Mouse (Mus musculus): ENCODE measurements at regions not wholly inside any gene's neighbourhood (a gene's known extent, or its start where the extent isn't known, plus 50 kb on each side); places are given as distances from the start of the nearest gene placed in this dataset.
A peak's percentile ranks its signal among the peaks of the same experiment; 100 is the strongest.

DNA sequence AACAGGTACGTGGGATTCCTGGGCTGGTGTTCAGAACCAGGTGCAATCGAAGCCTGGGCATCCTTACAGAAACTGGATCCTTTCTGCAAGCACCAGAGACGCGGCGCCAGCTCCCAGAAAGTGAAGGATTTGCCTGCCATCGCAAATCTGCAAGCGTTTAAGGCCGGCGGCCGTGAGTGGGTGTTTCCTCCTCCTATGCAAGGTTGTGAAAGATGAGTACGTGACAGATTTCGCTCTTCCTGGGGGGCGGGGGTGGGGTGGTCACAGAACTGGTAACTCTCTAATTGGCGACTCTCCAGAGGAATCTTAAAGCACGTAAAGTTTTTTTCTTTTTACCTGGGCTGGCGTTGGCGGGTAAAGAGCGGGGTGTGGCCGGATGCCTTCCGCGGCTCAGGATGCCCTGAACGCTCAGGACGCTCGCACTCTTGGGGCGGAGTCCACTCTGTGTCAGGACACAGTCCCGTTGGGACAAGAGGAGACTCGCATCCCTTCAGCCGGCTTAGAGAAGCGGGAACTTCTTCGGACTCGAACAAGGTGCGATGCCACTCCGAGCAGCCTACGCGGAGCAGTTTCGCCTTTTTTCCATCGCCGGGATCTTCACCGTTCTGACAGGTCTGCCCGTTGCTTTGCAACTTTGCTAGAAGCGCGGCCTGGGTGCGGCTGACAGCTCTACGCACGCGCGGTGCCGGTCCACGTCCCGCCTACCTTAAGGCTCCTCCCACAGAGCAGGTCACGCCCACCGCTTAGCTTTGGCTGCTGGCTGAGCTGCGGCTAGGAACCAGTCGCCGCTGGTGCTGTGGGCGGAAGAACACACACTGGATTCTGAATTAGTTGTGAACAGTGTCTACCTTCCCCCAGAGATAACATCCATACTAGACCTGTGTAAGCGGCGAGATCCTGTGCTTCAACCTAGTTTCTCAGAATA is 141.4 kb upstream of the Ccdc54 start:
- Histone ChIP-seq H3K36me3 (ENCODE audit: control insufficient read depth, insufficient read depth, low read length) (no peaks in the 10 kb centered on the region), H3K27me3 (replicated peaks; ENCODE audit: control insufficient read depth, insufficient read depth, low read length) (no peaks in the 10 kb centered on the region), H3K9me3 (replicated peaks; ENCODE audit: control insufficient read depth, low read length) (no peaks in the 10 kb centered on the region), H3K9ac (ENCODE audit: low read length) (peak overlapping the region; percentile 61), H3K4me1 (ENCODE audit: control insufficient read depth, insufficient read depth, low read length) (peaks cover 4% of the 10 kb centered on the region; the same call in 1 of the 2 replicates), H3K4me2 (ENCODE audit: low read length) (peak overlapping the region; percentile 95), H3K27ac (ENCODE audit: low read depth, low read length) (peak overlapping the region; percentile 21; the same call in 1 of the 2 replicates), H3K4me3 (ENCODE audit: low read depth, low read length) (peak overlapping the region; percentile 55)
- WGBS, result under 1% methylated on average over 58 of the region's 58 CpGs
- DNase-seq (ENCODE audit: low spot score) (peak; percentile 95), ATAC-seq (peak; percentile 96)

DNA sequence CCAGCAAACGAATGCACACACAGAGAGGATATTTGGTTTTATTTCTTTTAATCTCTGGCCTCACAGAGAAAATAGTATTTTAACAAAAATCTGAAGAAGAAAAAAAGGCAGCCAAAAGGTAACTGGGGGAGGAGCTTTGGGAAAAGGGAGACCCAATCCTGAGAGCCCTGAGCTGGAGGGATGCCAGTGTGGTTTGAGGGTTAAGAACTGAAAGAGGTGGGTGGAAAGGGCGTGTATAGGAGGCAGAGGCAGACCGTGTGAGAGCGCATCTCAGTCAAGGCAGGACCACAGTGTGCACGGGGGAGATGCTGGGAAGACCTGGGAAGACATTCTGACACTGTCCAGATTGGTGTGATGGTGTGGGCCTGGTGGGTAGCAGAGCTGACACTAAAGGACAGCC is 138.4 kb upstream of the Ccdc54 start:
- Histone ChIP-seq H3K27ac (ENCODE audit: low read depth, low read length) (no peak overlapping the region), H3K27me3 (replicated peaks; ENCODE audit: control insufficient read depth, insufficient read depth, low read length) (no peaks in the 10 kb centered on the region), H3K4me3 (ENCODE audit: low read depth, low read length) (no peak overlapping the region), H3K4me2 (ENCODE audit: low read length) (no peak overlapping the region), H3K9ac (ENCODE audit: low read length) (no peak overlapping the region), H3K9me3 (replicated peaks; ENCODE audit: control insufficient read depth, low read length) (no peaks in the 10 kb centered on the region), H3K4me1 (ENCODE audit: control insufficient read depth, insufficient read depth, low read length) (peaks cover 2% of the 10 kb centered on the region; the same call in 1 of the 2 replicates), H3K36me3 (ENCODE audit: control insufficient read depth, insufficient read depth, low read length) (no peaks in the 10 kb centered on the region)
- ATAC-seq (no peak), DNase-seq (ENCODE audit: low spot score) (no peak)
- 57% methylated on average over 5 of the region's 5 CpGs for WGBS

DNA sequence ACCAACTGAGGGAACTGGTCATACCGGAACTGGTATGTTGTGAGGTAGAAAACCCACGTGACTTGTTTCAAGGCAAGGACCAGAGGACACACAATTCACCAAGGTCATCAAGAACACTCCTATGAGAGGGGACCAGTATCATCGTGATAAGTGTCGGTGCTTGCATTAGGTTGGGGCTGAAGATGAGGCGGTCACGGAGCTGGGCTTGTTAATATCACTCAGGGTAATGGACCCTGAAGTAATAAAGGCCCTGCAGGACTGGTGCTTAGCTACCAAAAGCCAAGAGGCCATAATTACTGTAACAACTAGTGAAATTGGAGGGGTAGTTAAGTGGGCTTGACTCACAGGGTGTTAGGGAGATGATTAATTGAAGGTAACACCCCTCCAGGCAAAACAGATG is 132.2 kb upstream of the Ccdc54 start:
- H3K4me3 ChIP-seq (ENCODE audit: low read depth, low read length), result no peak overlapping the region
- no peaks in the 10 kb centered on the region for H3K9me3 ChIP-seq (replicated peaks; ENCODE audit: control insufficient read depth, low read length)
- H3K27ac ChIP-seq (ENCODE audit: low read depth, low read length), result no peak overlapping the region
- no peak overlapping the region for H3K9ac ChIP-seq (ENCODE audit: low read length)
- H3K4me2 ChIP-seq (ENCODE audit: low read length), result no peak overlapping the region
- peaks cover 6% of the 10 kb centered on the region; the same call in 1 of the 2 replicates for H3K4me1 ChIP-seq (ENCODE audit: control insufficient read depth, insufficient read depth, low read length)
- no peaks in the 10 kb centered on the region for H3K36me3 ChIP-seq (ENCODE audit: control insufficient read depth, insufficient read depth, low read length)
- no peaks in the 10 kb centered on the region for H3K27me3 ChIP-seq (replicated peaks; ENCODE audit: control insufficient read depth, insufficient read depth, low read length)
- WGBS, result 85% methylated on average over 6 of the region's 6 CpGs
- no peak for ATAC-seq
- DNase-seq (ENCODE audit: low spot score), result no peak

DNA sequence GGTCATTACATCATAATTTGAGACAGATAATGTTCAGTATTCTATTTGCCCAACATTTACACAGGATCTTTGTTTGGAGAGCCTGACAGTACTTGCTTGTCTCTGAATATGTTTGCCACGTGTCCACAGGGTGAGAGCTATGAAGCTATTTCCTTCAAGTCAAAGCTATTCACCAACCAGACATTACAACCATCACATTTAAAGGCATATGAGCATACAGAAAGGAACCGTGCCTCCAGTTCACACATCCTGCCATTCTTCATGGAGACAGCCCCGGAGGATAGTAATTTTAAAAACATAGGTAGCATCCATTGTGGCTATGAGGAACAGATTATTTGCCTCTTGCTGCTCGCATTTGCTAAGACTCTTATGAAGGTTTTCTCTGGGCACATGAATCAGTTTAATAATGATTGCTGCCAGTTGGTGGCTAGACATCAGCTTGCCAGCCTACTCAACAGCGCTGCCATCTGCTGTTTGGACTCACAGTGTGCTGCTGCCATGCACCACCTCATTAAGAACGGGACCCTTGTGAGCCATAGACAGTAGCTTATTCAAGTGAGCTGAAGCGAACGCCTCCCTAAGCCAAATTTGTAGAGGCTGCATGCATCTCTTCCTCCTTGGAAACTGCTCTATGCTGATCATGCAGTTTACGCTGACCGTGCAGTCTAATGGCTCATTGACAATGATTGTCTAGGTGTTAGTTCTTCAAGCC is 126.5 kb upstream of the Ccdc54 start:
- peak; percentile 97 for ATAC-seq
- Histone ChIP-seq H3K36me3 (ENCODE audit: control insufficient read depth, insufficient read depth, low read length) (no peaks in the 10 kb centered on the region), H3K4me2 (ENCODE audit: low read length) (no peak overlapping the region), H3K4me1 (ENCODE audit: control insufficient read depth, insufficient read depth, low read length) (peaks cover 10% of the 10 kb centered on the region; the same call in 1 of the 2 replicates), H3K27ac (ENCODE audit: low read depth, low read length) (peak overlapping the region; percentile 49; the same call in 1 of the 2 replicates), H3K9me3 (replicated peaks; ENCODE audit: control insufficient read depth, low read length) (no peaks in the 10 kb centered on the region), H3K27me3 (replicated peaks; ENCODE audit: control insufficient read depth, insufficient read depth, low read length) (no peaks in the 10 kb centered on the region), H3K4me3 (ENCODE audit: low read depth, low read length) (no peak overlapping the region), H3K9ac (ENCODE audit: low read length) (no peak overlapping the region)
- DNase-seq (ENCODE audit: low spot score), result peak; percentile 96
- WGBS, result 15% methylated on average over 10 of the region's 10 CpGs

DNA sequence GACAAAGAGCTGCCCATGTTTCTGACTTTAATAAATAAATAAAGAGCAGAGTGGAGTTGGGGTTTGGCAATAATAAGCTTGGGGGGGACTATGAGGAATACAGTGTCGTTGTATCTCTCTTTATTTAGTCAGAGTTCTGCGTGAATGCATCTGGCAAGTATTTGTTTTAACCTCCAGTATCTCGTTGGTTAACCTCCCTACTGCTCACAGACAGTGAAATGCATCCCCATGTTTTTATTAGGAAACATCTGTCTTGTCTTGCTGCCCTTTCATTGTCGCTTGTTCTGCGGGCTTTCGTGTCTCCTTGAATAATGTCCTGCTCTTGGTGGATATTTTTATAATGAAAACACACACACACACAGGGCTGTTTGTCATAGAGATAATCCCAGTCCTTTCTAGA is 118.8 kb upstream of the Ccdc54 start:
- H3K4me3 ChIP-seq (ENCODE audit: low read depth, low read length), result no peak overlapping the region
- DNase-seq (ENCODE audit: low spot score), result no peak
- 87% methylated on average over 6 of the region's 6 CpGs for WGBS

DNA sequence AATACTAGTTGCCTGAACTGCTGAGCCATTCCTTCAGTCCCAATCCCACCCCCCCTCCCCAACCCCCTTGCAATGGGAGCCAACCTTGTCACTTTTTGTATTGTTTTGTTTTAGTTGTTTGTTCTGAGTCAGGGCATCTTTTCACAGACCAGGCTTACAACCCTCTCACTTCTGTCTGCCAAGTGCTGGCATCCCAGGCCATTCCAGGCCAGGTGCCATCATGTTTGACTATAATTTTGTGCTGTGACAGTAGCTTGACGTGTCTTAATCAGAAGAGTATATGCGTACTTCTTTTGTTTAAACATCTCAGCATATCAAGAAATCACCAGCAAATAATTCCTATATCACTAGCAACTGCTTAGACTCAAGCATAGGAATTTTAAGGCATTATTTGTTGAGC is 117.0 kb upstream of the Ccdc54 start:
- H3K36me3 ChIP-seq (ENCODE audit: control insufficient read depth, insufficient read depth, low read length), result no peaks in the 10 kb centered on the region
- 70% methylated on average over 2 of the region's 2 CpGs for WGBS
- no peak for ATAC-seq
- H3K4me1 ChIP-seq (ENCODE audit: control insufficient read depth, insufficient read depth, low read length), result no peaks in the 10 kb centered on the region
- H3K4me3 ChIP-seq (ENCODE audit: low read depth, low read length), result no peak overlapping the region
- no peaks in the 10 kb centered on the region for H3K9me3 ChIP-seq (replicated peaks; ENCODE audit: control insufficient read depth, low read length)
- no peak overlapping the region for H3K9ac ChIP-seq (ENCODE audit: low read length)
- DNase-seq (ENCODE audit: low spot score), result peak; percentile 12
- no peak overlapping the region for H3K27ac ChIP-seq (ENCODE audit: low read depth, low read length)
- H3K4me2 ChIP-seq (ENCODE audit: low read length), result no peak overlapping the region
- no peaks in the 10 kb centered on the region for H3K27me3 ChIP-seq (replicated peaks; ENCODE audit: control insufficient read depth, insufficient read depth, low read length)

More for the DNA sequence above, 118.8 kb upstream of the Ccdc54 start:
- Histone ChIP-seq H3K9me3 (replicated peaks; ENCODE audit: control insufficient read depth, low read length) (no peaks in the 10 kb centered on the region), H3K4me1 (ENCODE audit: control insufficient read depth, insufficient read depth, low read length) (no peaks in the 10 kb centered on the region), H3K27ac (ENCODE audit: low read depth, low read length) (no peak overlapping the region), H3K27me3 (replicated peaks; ENCODE audit: control insufficient read depth, insufficient read depth, low read length) (no peaks in the 10 kb centered on the region), H3K36me3 (ENCODE audit: control insufficient read depth, insufficient read depth, low read length) (no peaks in the 10 kb centered on the region), H3K4me2 (ENCODE audit: low read length) (no peak overlapping the region), H3K9ac (ENCODE audit: low read length) (no peak overlapping the region)
- ATAC-seq, result no peak

DNA sequence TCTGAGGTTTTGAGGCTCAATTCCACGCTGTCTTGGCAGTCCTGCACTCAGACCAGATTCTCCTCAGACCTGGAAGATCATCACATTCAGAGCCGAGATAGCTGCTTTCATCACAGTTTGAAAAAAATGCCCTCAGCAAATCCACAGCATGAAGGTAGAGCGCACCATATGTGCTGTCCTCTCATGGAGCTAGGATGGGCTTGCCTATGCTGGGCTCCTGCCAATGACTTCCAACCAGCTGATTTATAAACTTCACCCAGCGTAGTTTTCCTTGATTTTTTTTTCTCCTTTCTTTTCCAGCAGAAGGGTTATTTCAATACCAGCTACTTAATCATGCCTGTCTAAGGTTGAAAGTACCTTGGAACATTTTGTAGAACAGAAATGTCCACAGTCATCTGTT is 115.0 kb upstream of the Ccdc54 start:
- ATAC-seq, result no peak
- WGBS, result 82% methylated on average over 4 of the region's 4 CpGs
- no peak for DNase-seq (ENCODE audit: low spot score)

DNA sequence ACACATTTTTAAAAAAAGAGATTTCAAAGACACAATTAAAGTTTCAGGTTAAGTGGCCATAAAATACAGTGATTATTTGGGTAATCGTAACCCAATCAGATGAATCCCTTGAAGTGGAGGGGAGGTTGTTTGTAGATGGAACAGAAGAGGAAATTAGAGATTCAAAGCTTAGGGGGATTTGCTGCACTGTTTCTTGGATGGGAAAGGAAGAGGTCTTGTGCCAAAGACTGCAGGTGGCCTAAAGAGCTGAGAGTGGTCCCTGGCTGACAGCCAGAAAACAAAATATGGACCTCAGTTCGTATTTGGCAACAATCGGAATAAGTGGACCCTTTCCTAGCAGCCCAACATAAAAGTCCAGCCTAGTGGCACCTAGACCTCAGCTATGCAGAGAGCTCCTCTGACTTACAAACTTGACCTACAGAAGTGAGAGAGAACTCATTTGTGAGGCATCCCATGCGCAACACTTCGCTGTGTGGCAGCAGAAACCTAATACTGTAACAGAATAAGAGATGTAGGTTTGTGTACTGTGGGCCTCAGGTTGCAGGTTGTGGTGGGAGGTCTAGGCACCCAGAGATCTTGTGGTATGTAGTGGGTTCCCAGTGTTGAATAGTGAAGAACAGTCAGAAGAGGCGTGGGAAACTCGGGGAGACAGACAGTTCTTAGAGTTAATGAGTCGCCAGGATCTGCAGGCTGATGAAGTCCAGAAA is 110.0 kb upstream of the Ccdc54 start:
- H3K4me1 ChIP-seq (ENCODE audit: control insufficient read depth, insufficient read depth, low read length), result peaks cover 3% of the 10 kb centered on the region; the same call in 1 of the 2 replicates
- H3K27ac ChIP-seq (ENCODE audit: low read depth, low read length), result no peak overlapping the region
- no peaks in the 10 kb centered on the region for H3K9me3 ChIP-seq (replicated peaks; ENCODE audit: control insufficient read depth, low read length)
- no peak overlapping the region for H3K4me2 ChIP-seq (ENCODE audit: low read length)
- ATAC-seq (peak; percentile 37; the same call in 1 of the 2 replicates), DNase-seq (ENCODE audit: low spot score) (peak; percentile 30)
- H3K9ac ChIP-seq (ENCODE audit: low read length), result no peak overlapping the region
- WGBS, result 68% methylated on average over 8 of the region's 8 CpGs
- no peaks in the 10 kb centered on the region for H3K36me3 ChIP-seq (ENCODE audit: control insufficient read depth, insufficient read depth, low read length)
- H3K4me3 ChIP-seq (ENCODE audit: low read depth, low read length), result no peak overlapping the region
- no peaks in the 10 kb centered on the region for H3K27me3 ChIP-seq (replicated peaks; ENCODE audit: control insufficient read depth, insufficient read depth, low read length)

More for the DNA sequence above, 115.0 kb upstream of the Ccdc54 start:
- no peak overlapping the region for H3K4me3 ChIP-seq (ENCODE audit: low read depth, low read length)
- H3K27ac ChIP-seq (ENCODE audit: low read depth, low read length), result no peak overlapping the region
- H3K36me3 ChIP-seq (ENCODE audit: control insufficient read depth, insufficient read depth, low read length), result no peaks in the 10 kb centered on the region
- H3K4me1 ChIP-seq (ENCODE audit: control insufficient read depth, insufficient read depth, low read length), result peaks cover under 1% of the 10 kb centered on the region; the same call in 1 of the 2 replicates
- no peaks in the 10 kb centered on the region for H3K9me3 ChIP-seq (replicated peaks; ENCODE audit: control insufficient read depth, low read length)
- H3K4me2 ChIP-seq (ENCODE audit: low read length), result no peak overlapping the region
- H3K9ac ChIP-seq (ENCODE audit: low read length), result no peak overlapping the region
- no peaks in the 10 kb centered on the region for H3K27me3 ChIP-seq (replicated peaks; ENCODE audit: control insufficient read depth, insufficient read depth, low read length)
